Mouse (Mus musculus) adrenal gland, postnatal 4 days (tissue): ENCODE data around the gene Chga. TPM values are rescaled to one million over a fixed set of nuclear protein-coding genes. Genes with fewer than 3 reads are reported as not detected.

Experiments
- DNase-seq, 2 experiments: peaks; one replicate each; pipeline ENCODE4 v3.0.0; 2021 to 2022; ENCODE audit warnings: low spot score in 2 of 2, mixed read lengths in 2 of 2
- total RNA-seq, 2 experiments: library from RNA; stranded (reverse); gene quantifications; 2 replicates each; pipeline ENCODE4 v1.2.3; 2021

Gene Chga
- total RNA-seq, 2 experiments from 2014 or later, result 1,913 to 1,920 TPM

- no peak for DNase-seq
Measured at GRCm38 (mm10) chr12:102597466-102597865, 42.7 kb downstream of the Chga start.

- no peak for DNase-seq
Measured at GRCm38 (mm10) chr12:102598535-102598934, 43.8 kb downstream of the Chga start.

- no peak for DNase-seq
Measured at GRCm38 (mm10) chr12:102599801-102600200, 45.0 kb downstream of the Chga start.

GRCm38 (mm10) chr12:102600345-102600744, 45.6 kb downstream of the Chga start:
- DNase-seq, result no peak

GRCm38 (mm10) chr12:102601847-102602246, 47.1 kb downstream of the Chga start:
- DNase-seq, result no peak

- DNase-seq, result no peak
Measured at GRCm38 (mm10) chr12:102602255-102603041, 47.7 kb downstream of the Chga start.

- DNase-seq, result no peak
Measured at GRCm38 (mm10) chr12:102605607-102606006, 50.8 kb downstream of the Chga start.

- no peak for DNase-seq
Measured at GRCm38 (mm10) chr12:102607066-102607465, 52.3 kb downstream of the Chga start.

- DNase-seq, result no peak
Measured at GRCm38 (mm10) chr12:102607808-102608517, 53.2 kb downstream of the Chga start.

- no peak for DNase-seq
Measured at GRCm38 (mm10) chr12:102610927-102611326, 56.2 kb downstream of the Chga start.

GRCm38 (mm10) chr12:102612431-102612830, 57.7 kb downstream of the Chga start:
- DNase-seq, result no peak

GRCm38 (mm10) chr12:102613411-102613810, 58.6 kb downstream of the Chga start:
- no peak for DNase-seq

Other genes with a start within 250 kb of the Chga start
- 100 to 1,000 TPM; 135 to 146 TPM for gene Lgmn, start 115.2 kb upstream of the Chga start, total RNA-seq
- gene Golga5, start 85.8 kb upstream of the Chga start, total RNA-seq, result 10 to 100 TPM; 41.2 to 41.6 TPM
- 10 to 100 TPM; 46.6 to 57.7 TPM for gene Itpk1, start 150.0 kb downstream of the Chga start, total RNA-seq
- 10 to 100 TPM; 10.1 to 12.2 TPM for gene Moap1, start 188.7 kb downstream of the Chga start, total RNA-seq
- 1 to 10 TPM; 4.5 to 4.8 TPM for gene Tmem251, start 188.8 kb downstream of the Chga start, total RNA-seq
- not detected for gene Gm28051, start 202.8 kb downstream of the Chga start, total RNA-seq
- 10 to 100 TPM; 11.9 to 16.8 TPM for gene Gon7, start 202.8 kb downstream of the Chga start, total RNA-seq
- gene Ubr7, start 203.0 kb downstream of the Chga start, total RNA-seq, result 10 to 100 TPM; 48.8 to 49.9 TPM
- 1 to 10 TPM; 6.9 to 7.1 TPM for gene Gm20604, start 203.7 kb downstream of the Chga start, total RNA-seq